Mouse (Mus musculus) heart, embryonic 11.5 days (tissue): ENCODE results near the gene Ablim1. TPM values are rescaled to one million over a fixed set of nuclear protein-coding genes. Genes with fewer than 3 reads are reported as not detected.

Experiments
- ATAC-seq: fragments of 200-750 bp; cut with Nextera tagmentation; replicated peaks from 2 replicates; pipeline ENCODE4 v1.8.0; 2017; ENCODE audit warnings: moderate library complexity; ENCODE audit not compliant: insufficient number of reproducible peaks, low FRiP score, low TSS enrichment
- H3K27ac ChIP-seq: fragments of 300-500 bp; sonication (generic); 2 replicates; pipeline ENCODE4 v1.5.1; 2014; ENCODE audit warnings: mild to moderate bottlenecking, low read depth, low read length
- H3K27me3 ChIP-seq: fragments of 300-500 bp; sonication (generic); 2 replicates; pipeline ENCODE4 v1.6.1; 2014; ENCODE audit warnings: mild to moderate bottlenecking, low read length, mixed read lengths; ENCODE audit not compliant: control insufficient read depth, insufficient read depth
- H3K36me3 ChIP-seq: fragments of 300-500 bp; sonication (generic); 2 replicates; pipeline ENCODE4 v1.6.1; 2014; ENCODE audit warnings: mild to moderate bottlenecking, low read length, moderate library complexity, mixed read lengths; ENCODE audit not compliant: control insufficient read depth, insufficient read depth
- H3K4me1 ChIP-seq: fragments of 300-500 bp; sonication (generic); 2 replicates; pipeline ENCODE4 v1.6.1; 2014; ENCODE audit warnings: low read length; ENCODE audit not compliant: control insufficient read depth, insufficient read depth
- H3K4me2 ChIP-seq: fragments of 300-500 bp; sonication (generic); 2 replicates; pipeline ENCODE4 v1.6.1; 2014; ENCODE audit warnings: mild to moderate bottlenecking, moderate library complexity
- H3K4me3 ChIP-seq: fragments of 300-500 bp; sonication (generic); 2 replicates; pipeline ENCODE4 v1.5.1; 2014; ENCODE audit warnings: low read depth, low read length
- H3K9ac ChIP-seq: fragments of 300-500 bp; sonication (generic); 2 replicates; pipeline ENCODE4 v1.6.1; 2014; ENCODE audit warnings: mild to moderate bottlenecking, low read depth, low read length, moderate library complexity
- H3K9me3 ChIP-seq: fragments of 300-500 bp; sonication (generic); replicated peaks from 2 replicates; pipeline ENCODE4 v1.6.1; 2016; ENCODE audit warnings: low read length; ENCODE audit not compliant: control insufficient read depth
- WGBS: fragments of 180-500 bp; shearing (Covaris S2); extraction: QIAGEN DNeasy Blood & Tissue Kit; methylation state at CpG from one replicate; pipeline ENCODE4 v1.1.7; 2014; ENCODE audit not compliant: insufficient replicate concordance; 5-methylcytosine and 5-hydroxymethylcytosine counted together
- polyA plus RNA-seq: library from polyadenylated mRNA; unstranded; fragments of >200 nt; fragmentation: Nextera tagmentation; extraction: Ambion mirVana; gene quantifications from 2 replicates; pipeline ENCODE4 v1.2.1, GENCODE M21; 2014

Ablim1 gene
- polyA plus RNA-seq, 1 experiment from 2014 or later = 45.8 TPM

- Histone ChIP-seq H3K4me1 (peaks cover 53% of the 10 kb centered on the region), H3K27me3 (no peaks in the 10 kb centered on the region), H3K27ac (no peak overlapping the region), H3K9me3 (no peaks in the 10 kb centered on the region), H3K4me3 (no peak overlapping the region), H3K9ac (no peak overlapping the region), H3K4me2 (no peak overlapping the region), H3K36me3 (no peaks in the 10 kb centered on the region)
- WGBS = 49% methylated on average over 7 of the region's 7 CpGs
- ATAC-seq = no peak
Measured at GRCm38 (mm10) chr19:57179269-57179668, 135.4 kb downstream of the Ablim1 start.

GRCm38 (mm10) chr19:57177334-57177733 lies 137.4 kb downstream of the Ablim1 start:
- ATAC-seq = no peak
- H3K9ac ChIP-seq = no peak overlapping the region
- peaks cover 38% of the 10 kb centered on the region for H3K4me1 ChIP-seq
- no peak overlapping the region for H3K4me3 ChIP-seq
- H3K27ac ChIP-seq = no peak overlapping the region
- no peak overlapping the region for H3K4me2 ChIP-seq
- 0 out of 2 replicates have a peak, but pooled peaks cover 2% of the 10 kb centered on the region for H3K9me3 ChIP-seq
- H3K27me3 ChIP-seq = no peaks in the 10 kb centered on the region
- H3K36me3 ChIP-seq = peaks cover 5% of the 10 kb centered on the region; the same call in 1 of the 2 replicates
- WGBS = 49% methylated on average over 6 of the region's 6 CpGs

- H3K27me3 ChIP-seq = no peaks in the 10 kb centered on the region
- H3K4me3 ChIP-seq = no peak overlapping the region
- peaks cover 5% of the 10 kb centered on the region; the same call in 1 of the 2 replicates for H3K36me3 ChIP-seq
- peaks cover 20% of the 10 kb centered on the region for H3K4me1 ChIP-seq
- H3K27ac ChIP-seq = no peak overlapping the region
- H3K4me2 ChIP-seq = no peak overlapping the region
- 0 out of 2 replicates have a peak, but pooled peaks cover 2% of the 10 kb centered on the region for H3K9me3 ChIP-seq
- ATAC-seq = no peak
- no peak overlapping the region for H3K9ac ChIP-seq
Measured at GRCm38 (mm10) chr19:57175077-57175476, 139.6 kb downstream of the Ablim1 start.

- no peak overlapping the region for H3K27ac ChIP-seq
- H3K27me3 ChIP-seq = no peaks in the 10 kb centered on the region
- H3K36me3 ChIP-seq = peaks cover 5% of the 10 kb centered on the region; the same call in 1 of the 2 replicates
- H3K4me1 ChIP-seq = peaks cover 18% of the 10 kb centered on the region
- H3K9ac ChIP-seq = no peak overlapping the region
- no peak for ATAC-seq
- WGBS = 81% methylated on average over 5 of the region's 5 CpGs
- H3K4me3 ChIP-seq = no peak overlapping the region
- H3K9me3 ChIP-seq = 0 out of 2 replicates have a peak, but pooled peaks cover 2% of the 10 kb centered on the region
- no peak overlapping the region for H3K4me2 ChIP-seq
Measured at GRCm38 (mm10) chr19:57174541-57174940, 140.2 kb downstream of the Ablim1 start.

- 70% methylated on average over 5 of the region's 5 CpGs for WGBS
- Histone ChIP-seq H3K9me3 (0 out of 2 replicates have a peak, but pooled peaks cover 2% of the 10 kb centered on the region), H3K4me2 (no peak overlapping the region), H3K4me1 (peaks cover 18% of the 10 kb centered on the region), H3K27ac (no peak overlapping the region), H3K9ac (no peak overlapping the region), H3K36me3 (peaks cover 5% of the 10 kb centered on the region; the same call in 1 of the 2 replicates), H3K4me3 (no peak overlapping the region), H3K27me3 (no peaks in the 10 kb centered on the region)
- no peak for ATAC-seq
Measured at GRCm38 (mm10) chr19:57174045-57174444, 140.7 kb downstream of the Ablim1 start.

- Histone ChIP-seq H3K4me1 (peaks cover 18% of the 10 kb centered on the region), H3K27me3 (no peaks in the 10 kb centered on the region), H3K4me3 (no peak overlapping the region), H3K9ac (no peak overlapping the region), H3K4me2 (no peak overlapping the region), H3K9me3 (0 out of 2 replicates have a peak, but pooled peaks cover 2% of the 10 kb centered on the region), H3K27ac (no peak overlapping the region), H3K36me3 (peaks cover 5% of the 10 kb centered on the region; the same call in 1 of the 2 replicates)
- WGBS = 82% methylated on average over 5 of the region's 5 CpGs
- ATAC-seq = no peak
Measured at GRCm38 (mm10) chr19:57172321-57172720, 142.4 kb downstream of the Ablim1 start.

- peaks cover 23% of the 10 kb centered on the region for H3K4me1 ChIP-seq
- H3K36me3 ChIP-seq = peaks cover 5% of the 10 kb centered on the region; the same call in 1 of the 2 replicates
- no peak overlapping the region for H3K27ac ChIP-seq
- 77% methylated on average over 5 of the region's 5 CpGs for WGBS
- H3K4me3 ChIP-seq = no peak overlapping the region
- no peak for ATAC-seq
- no peak overlapping the region for H3K4me2 ChIP-seq
- H3K27me3 ChIP-seq = no peaks in the 10 kb centered on the region
- no peak overlapping the region for H3K9ac ChIP-seq
- H3K9me3 ChIP-seq = 0 out of 2 replicates have a peak, but pooled peaks cover 2% of the 10 kb centered on the region
Measured at GRCm38 (mm10) chr19:57170880-57171279, 143.8 kb downstream of the Ablim1 start.

GRCm38 (mm10) chr19:57169485-57169884 lies 145.2 kb downstream of the Ablim1 start:
- Histone ChIP-seq H3K4me2 (no peak overlapping the region), H3K9me3 (0 out of 2 replicates have a peak, but pooled peaks cover 2% of the 10 kb centered on the region), H3K9ac (no peak overlapping the region), H3K4me1 (peaks cover 31% of the 10 kb centered on the region), H3K4me3 (no peak overlapping the region), H3K27me3 (no peaks in the 10 kb centered on the region), H3K27ac (no peak overlapping the region), H3K36me3 (peaks cover 5% of the 10 kb centered on the region; the same call in 1 of the 2 replicates)
- ATAC-seq = no peak
- 91% methylated on average over 2 of the region's 2 CpGs for WGBS

- H3K36me3 ChIP-seq = peaks cover 1% of the 10 kb centered on the region; the same call in 1 of the 2 replicates
- no peak overlapping the region for H3K27ac ChIP-seq
- ATAC-seq = no peak
- 0 out of 2 replicates have a peak, but pooled peaks cover under 1% of the 10 kb centered on the region for H3K9me3 ChIP-seq
- H3K4me1 ChIP-seq = peaks cover 36% of the 10 kb centered on the region
- H3K9ac ChIP-seq = no peak overlapping the region
- H3K4me2 ChIP-seq = no peak overlapping the region
- no peak overlapping the region for H3K4me3 ChIP-seq
- no peaks in the 10 kb centered on the region for H3K27me3 ChIP-seq
- 81% methylated on average over 5 of the region's 5 CpGs for WGBS
Measured at GRCm38 (mm10) chr19:57167721-57168120, 147.0 kb downstream of the Ablim1 start.
